Mouse (Mus musculus) heart, embryonic 16.5 days (tissue): Measurements from ENCODE around the gene Rab10. TPM values are rescaled to one million over a fixed set of nuclear protein-coding genes. Genes with fewer than 3 reads are reported as not detected.

Experiments used
- ATAC-seq: fragments of 200-750 bp; cut with Nextera tagmentation; replicated peaks from 2 replicates; pipeline ENCODE4 v1.8.0; 2017; ENCODE audit warnings: moderate number of reproducible peaks; ENCODE audit not compliant: insufficient read depth, low FRiP score; ENCODE audit errors: extremely low read depth
- H3K27ac ChIP-seq: fragments of 300-500 bp; sonication (generic); 2 replicates; pipeline ENCODE4 v1.5.1; 2014; ENCODE audit warnings: mild to moderate bottlenecking, low read length, control low read depth, moderate library complexity
- H3K27me3 ChIP-seq: fragments of 300-500 bp; sonication (generic); 2 replicates; pipeline ENCODE4 v1.6.1; 2014; ENCODE audit warnings: low read length, mixed read lengths; ENCODE audit not compliant: control insufficient read depth, insufficient read depth
- H3K36me3 ChIP-seq: fragments of 300-500 bp; sonication (generic); 2 replicates; pipeline ENCODE4 v1.6.1; 2014; ENCODE audit not compliant: control insufficient read depth, insufficient read depth
- H3K4me1 ChIP-seq: fragments of 300-500 bp; sonication (generic); 2 replicates; pipeline ENCODE4 v1.6.1; 2014; ENCODE audit warnings: low read length, mixed read lengths; ENCODE audit not compliant: control insufficient read depth, insufficient read depth
- H3K4me2 ChIP-seq: fragments of 300-500 bp; sonication (generic); 2 replicates; pipeline ENCODE4 v1.6.1; 2014; ENCODE audit warnings: low read depth, mild to moderate bottlenecking, control low read depth, low read length
- H3K4me3 ChIP-seq: fragments of 300-500 bp; sonication (generic); 2 replicates; pipeline ENCODE4 v1.5.1; 2014; ENCODE audit warnings: mild to moderate bottlenecking, control low read depth, low read length
- H3K9ac ChIP-seq: fragments of 300-500 bp; sonication (generic); 2 replicates; pipeline ENCODE4 v1.6.1; 2014; ENCODE audit warnings: low read length, control low read depth
- H3K9me3 ChIP-seq: fragments of 300-500 bp; sonication (generic); replicated peaks from 2 replicates; pipeline ENCODE4 v1.6.1; 2016; ENCODE audit warnings: low read length; ENCODE audit not compliant: control insufficient read depth
- WGBS: fragments of 180-500 bp; shearing (Covaris S2); extraction: QIAGEN DNeasy Blood & Tissue Kit; methylation state at CpG from one replicate; pipeline ENCODE4 v1.1.7; 2014; 5-methylcytosine and 5-hydroxymethylcytosine counted together
- polyA plus RNA-seq: library from polyadenylated mRNA; unstranded; fragments of >200 nt; fragmentation: Nextera tagmentation; extraction: Ambion mirVana; gene quantifications from 2 replicates; pipeline ENCODE4 v1.2.1, GENCODE M21; 2015

Gene Rab10
- polyA plus RNA-seq, 1 experiment from 2014 or later, result 69.6 TPM

GRCm38 (mm10) chr12:3265188-3265587 is 44.6 kb downstream of the Rab10 start:
- Histone ChIP-seq H3K4me2 (no peak overlapping the region), H3K27ac (no peak overlapping the region), H3K36me3 (0 out of 2 replicates have a peak, but pooled peaks cover 4% of the 10 kb centered on the region), H3K9me3 (no peaks in the 10 kb centered on the region), H3K4me3 (no peak overlapping the region), H3K4me1 (peaks cover 6% of the 10 kb centered on the region), H3K27me3 (no peaks in the 10 kb centered on the region), H3K9ac (no peak overlapping the region)
- no peak for ATAC-seq
- 74% methylated on average over 2 of the region's 2 CpGs for WGBS

GRCm38 (mm10) chr12:3264449-3264848 is 45.3 kb downstream of the Rab10 start:
- H3K36me3 ChIP-seq, result 0 out of 2 replicates have a peak, but pooled peaks cover 4% of the 10 kb centered on the region
- peaks cover 6% of the 10 kb centered on the region for H3K4me1 ChIP-seq
- ATAC-seq, result no peak
- H3K4me2 ChIP-seq, result no peak overlapping the region
- no peaks in the 10 kb centered on the region for H3K9me3 ChIP-seq
- WGBS, result 52% methylated on average over 2 of the region's 2 CpGs
- no peak overlapping the region for H3K27ac ChIP-seq
- H3K27me3 ChIP-seq, result no peaks in the 10 kb centered on the region
- H3K9ac ChIP-seq, result no peak overlapping the region
- no peak overlapping the region for H3K4me3 ChIP-seq

- ATAC-seq, result no peak
- WGBS, result 97% methylated on average over 25 of the region's 25 CpGs
Observed at GRCm38 (mm10) chr12:3261596-3261995, 48.2 kb downstream of the Rab10 start.

GRCm38 (mm10) chr12:3255966-3256365 is 53.8 kb downstream of the Rab10 start:
- H3K4me2 ChIP-seq, result no peak overlapping the region
- H3K27me3 ChIP-seq, result no peaks in the 10 kb centered on the region
- no peak overlapping the region for H3K9ac ChIP-seq
- no peak overlapping the region for H3K4me3 ChIP-seq
- no peak for ATAC-seq
- no peaks in the 10 kb centered on the region for H3K4me1 ChIP-seq
- no peak overlapping the region for H3K27ac ChIP-seq
- H3K9me3 ChIP-seq, result no peaks in the 10 kb centered on the region
- peaks cover 14% of the 10 kb centered on the region for H3K36me3 ChIP-seq

More at GRCm38 (mm10) chr12:3261596-3261995, 48.2 kb downstream of the Rab10 start:
- Histone ChIP-seq H3K9me3 (no peaks in the 10 kb centered on the region), H3K4me1 (no peaks in the 10 kb centered on the region), H3K9ac (no peak overlapping the region), H3K4me2 (no peak overlapping the region), H3K27ac (no peak overlapping the region), H3K4me3 (no peak overlapping the region), H3K36me3 (0 out of 2 replicates have a peak, but pooled peaks cover 4% of the 10 kb centered on the region), H3K27me3 (no peaks in the 10 kb centered on the region)

GRCm38 (mm10) chr12:3255435-3255834 is 54.3 kb downstream of the Rab10 start:
- peaks cover 17% of the 10 kb centered on the region for H3K36me3 ChIP-seq
- ATAC-seq, result no peak
- no peak overlapping the region for H3K4me3 ChIP-seq
- H3K4me2 ChIP-seq, result no peak overlapping the region
- H3K27me3 ChIP-seq, result no peaks in the 10 kb centered on the region
- H3K4me1 ChIP-seq, result no peaks in the 10 kb centered on the region
- H3K9me3 ChIP-seq, result no peaks in the 10 kb centered on the region
- no peak overlapping the region for H3K27ac ChIP-seq
- WGBS, result 95% methylated on average over 2 of the region's 2 CpGs
- H3K9ac ChIP-seq, result no peak overlapping the region

- Histone ChIP-seq H3K27ac (no peak overlapping the region), H3K4me2 (no peak overlapping the region), H3K4me1 (no peaks in the 10 kb centered on the region), H3K9me3 (no peaks in the 10 kb centered on the region), H3K9ac (no peak overlapping the region), H3K27me3 (no peaks in the 10 kb centered on the region), H3K36me3 (peaks cover 29% of the 10 kb centered on the region), H3K4me3 (no peak overlapping the region)
- ATAC-seq, result no peak
Observed at GRCm38 (mm10) chr12:3253591-3253990, 56.2 kb downstream of the Rab10 start.

GRCm38 (mm10) chr12:3246091-3246490 is 63.7 kb downstream of the Rab10 start:
- H3K27ac ChIP-seq, result no peak overlapping the region
- H3K36me3 ChIP-seq, result peaks cover 20% of the 10 kb centered on the region
- H3K27me3 ChIP-seq, result no peaks in the 10 kb centered on the region
- H3K9ac ChIP-seq, result no peak overlapping the region
- H3K4me3 ChIP-seq, result no peak overlapping the region
- H3K9me3 ChIP-seq, result no peaks in the 10 kb centered on the region
- H3K4me1 ChIP-seq, result no peaks in the 10 kb centered on the region
- WGBS, result 91% methylated on average over 6 of the region's 6 CpGs
- ATAC-seq, result no peak
- H3K4me2 ChIP-seq, result no peak overlapping the region

- WGBS, result 100% methylated on average over 1 of the region's 1 CpGs
- no peak overlapping the region for H3K9ac ChIP-seq
- no peak for ATAC-seq
- H3K27ac ChIP-seq, result no peak overlapping the region
- H3K27me3 ChIP-seq, result no peaks in the 10 kb centered on the region
- peaks cover 5% of the 10 kb centered on the region; the same call in 1 of the 2 replicates for H3K4me1 ChIP-seq
- H3K4me3 ChIP-seq, result no peak overlapping the region
- peaks cover 8% of the 10 kb centered on the region for H3K9me3 ChIP-seq
- no peak overlapping the region for H3K4me2 ChIP-seq
- H3K36me3 ChIP-seq, result peaks cover 38% of the 10 kb centered on the region
Observed at GRCm38 (mm10) chr12:3239544-3239943, 70.2 kb downstream of the Rab10 start.

DNA sequence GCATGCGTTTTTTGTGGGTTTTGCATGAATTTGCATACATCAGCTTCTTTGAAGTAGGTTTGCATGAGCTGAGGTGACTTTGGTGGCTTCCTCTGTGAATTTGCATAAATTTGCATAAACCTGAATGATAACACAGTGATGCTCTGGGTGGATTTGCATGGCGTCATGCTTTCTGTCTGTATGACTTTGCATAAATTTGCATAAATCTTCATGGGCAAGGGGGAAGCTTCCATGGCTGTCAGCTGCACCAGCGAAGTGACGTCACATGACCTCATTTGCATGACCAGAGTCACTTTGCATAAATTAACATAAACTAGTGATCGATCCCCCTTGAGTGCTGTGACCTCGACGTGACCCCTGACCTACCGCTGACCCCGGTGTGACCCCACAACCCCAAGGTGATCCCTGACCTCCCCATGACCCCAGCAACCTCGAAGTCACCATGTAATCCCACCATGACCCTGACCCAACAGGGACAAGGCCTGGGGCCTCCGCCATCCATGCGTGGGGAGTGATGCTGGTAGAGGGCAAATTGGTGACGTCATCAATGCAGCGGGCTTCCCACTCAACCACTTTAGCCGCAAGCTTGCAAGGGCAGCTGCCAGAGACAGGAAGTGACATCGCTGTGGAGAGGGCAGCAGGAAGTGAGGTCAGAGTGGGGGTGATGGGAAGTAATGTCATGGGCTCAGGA is 71.3 kb downstream of the Rab10 start:
- Histone ChIP-seq H3K9ac (no peak overlapping the region), H3K27ac (no peak overlapping the region), H3K4me3 (no peak overlapping the region), H3K4me2 (no peak overlapping the region), H3K9me3 (peaks cover 8% of the 10 kb centered on the region), H3K36me3 (peaks cover 38% of the 10 kb centered on the region), H3K27me3 (no peaks in the 10 kb centered on the region), H3K4me1 (peaks cover 5% of the 10 kb centered on the region; the same call in 1 of the 2 replicates)
- WGBS, result 96% methylated on average over 16 of the region's 16 CpGs
- no peak for ATAC-seq
